Mouse (Mus musculus): ENCODE results near the gene Ssh3.
"Not testable (repeated sequence)": the region's sequence is repeated elsewhere in the genome, so short reads cannot be mapped to it uniquely, and the experiment has no call there.

Ssh3 gene

DNA sequence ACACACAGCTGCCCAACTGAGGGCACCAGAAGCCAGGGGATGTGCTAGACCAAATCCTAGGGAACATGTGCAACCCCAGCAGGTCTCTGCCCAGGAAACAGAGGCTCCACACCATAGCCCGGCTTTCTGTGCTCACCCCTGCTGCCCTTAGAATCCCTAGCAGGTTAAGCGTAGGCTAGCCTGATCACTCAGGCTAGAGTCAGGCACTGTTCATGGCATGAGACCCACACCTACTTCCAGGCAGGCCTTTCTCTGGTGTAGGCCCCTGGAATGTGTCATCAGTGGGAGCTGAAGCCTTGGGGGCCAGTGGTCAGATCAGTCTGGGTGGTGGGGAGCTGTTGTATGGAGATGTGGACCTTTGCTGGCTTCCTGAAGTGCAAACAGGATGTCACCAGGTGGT, 27.6 kb upstream of the Ssh3 start:
- DNase-seq (ENCODE audit: extremely low spot score): no peak

- no peak for DNase-seq (ENCODE audit: extremely low spot score)
Observed at GRCm38 (mm10) chr19:4295391-4295790, 26.4 kb upstream of the Ssh3 start.

GRCm38 (mm10) chr19:4294381-4295097, 25.6 kb upstream of the Ssh3 start:
- no peak for DNase-seq (ENCODE audit: extremely low spot score)

GRCm38 (mm10) chr19:4291161-4291560, 22.2 kb upstream of the Ssh3 start:
- DNase-seq (ENCODE audit: extremely low spot score): no peak

DNA sequence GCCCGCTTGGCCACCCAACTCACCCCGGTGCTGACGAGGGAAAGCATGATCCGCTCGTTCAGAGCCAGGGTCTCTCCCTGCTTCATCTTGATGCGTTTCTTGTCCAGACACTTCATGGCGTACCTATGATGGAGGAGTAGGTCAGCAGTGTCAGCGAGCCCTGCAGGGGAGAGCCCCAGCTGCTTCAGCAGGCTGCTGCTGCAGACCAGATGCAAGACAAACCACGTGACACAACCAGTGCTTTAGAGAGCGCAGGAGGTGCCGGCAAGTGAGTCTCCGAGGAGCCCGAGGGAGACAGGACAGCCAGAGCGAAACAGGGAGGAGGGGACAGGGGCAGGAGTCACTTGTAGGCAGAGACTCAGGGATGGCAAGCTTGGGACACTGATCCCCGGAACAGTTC, 21.8 kb upstream of the Ssh3 start:
- DNase-seq (ENCODE audit: extremely low spot score): no peak

DNA sequence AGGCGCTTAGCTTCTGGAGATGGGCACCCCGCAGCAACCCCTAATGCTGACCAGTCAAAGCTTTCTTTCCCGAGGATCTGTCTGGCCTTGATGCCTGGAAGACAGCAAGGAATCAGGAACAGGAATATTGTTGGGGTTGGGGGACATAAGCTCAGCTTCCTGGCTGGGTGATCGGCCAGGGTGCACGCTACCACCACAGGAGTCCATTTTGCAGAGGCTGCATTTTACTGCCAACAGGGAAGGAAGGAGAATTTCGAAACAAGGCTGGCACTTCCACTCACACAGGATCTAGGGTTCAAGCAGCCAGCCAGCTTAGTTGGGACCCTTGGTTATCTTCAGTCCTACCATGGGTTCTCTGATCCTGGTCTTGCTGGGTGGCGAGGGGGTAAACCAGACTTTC, 14.7 kb upstream of the Ssh3 start:
- DNase-seq (ENCODE audit: extremely low spot score): no peak

DNA sequence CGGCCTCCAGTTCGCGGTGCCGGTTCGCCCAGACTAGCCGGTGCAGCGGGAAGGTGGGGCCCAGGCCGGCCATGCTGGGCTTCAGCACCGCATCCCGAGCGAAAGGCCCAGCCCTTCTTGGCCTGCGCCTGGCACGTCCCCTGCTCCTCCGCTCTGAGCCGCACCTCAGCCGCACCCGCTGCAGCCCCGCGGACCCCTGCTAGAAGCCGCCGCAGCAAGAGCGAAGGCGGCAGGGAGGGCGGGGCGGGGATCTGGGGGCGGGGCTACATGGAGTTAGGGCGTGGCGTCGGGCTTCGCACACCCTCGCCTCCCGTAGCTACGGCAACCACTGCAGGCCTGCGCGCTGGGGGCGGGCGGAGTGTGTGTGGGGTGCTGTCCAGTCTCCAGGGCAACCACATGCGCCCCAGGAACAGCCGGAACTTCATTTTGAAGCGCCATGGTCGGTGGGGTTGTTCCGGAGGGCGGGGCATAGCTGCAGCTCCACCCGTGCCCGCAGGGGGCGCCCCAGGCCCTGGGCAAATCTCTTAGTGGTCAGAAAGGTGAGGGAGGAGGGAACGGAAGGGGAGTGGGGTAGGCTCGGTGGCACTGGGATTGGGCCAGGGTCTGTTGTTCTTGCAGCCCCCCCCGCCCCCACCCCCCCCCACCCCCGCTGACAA, 14.0 kb upstream of the Ssh3 start, which contains the start of gene Ankrd13d:
TSS of gene Ankrd13d (minus strand) at position 240 of the 656 bp plus-strand sequence.
- peak; percentile 92 for DNase-seq (ENCODE audit: extremely low spot score)

DNA sequence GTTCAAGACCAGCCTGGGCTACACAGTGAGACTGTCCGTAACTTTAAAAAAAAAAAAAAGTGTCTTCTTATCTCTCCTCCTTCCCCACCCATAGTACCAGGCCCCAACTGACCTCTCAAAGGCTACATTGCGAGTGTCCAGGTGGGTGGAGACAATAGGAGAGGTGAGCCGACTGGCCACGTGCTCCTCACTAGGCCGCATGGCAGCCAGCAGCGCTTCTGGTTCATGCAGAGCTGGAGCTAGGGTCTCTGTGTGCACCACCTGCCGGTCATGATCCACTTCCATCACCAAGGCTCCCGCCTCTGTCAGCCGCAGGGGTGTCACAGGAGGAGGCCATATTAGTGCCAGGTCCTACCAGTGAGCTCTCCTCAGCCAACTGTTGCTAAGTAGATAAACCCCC, 11.4 kb upstream of the Ssh3 start:
- no peak for DNase-seq (ENCODE audit: extremely low spot score)

GRCm38 (mm10) chr19:4279487-4279886, 10.5 kb upstream of the Ssh3 start:
- no peak for DNase-seq (ENCODE audit: extremely low spot score)

GRCm38 (mm10) chr19:4270972-4271371, 2.0 kb upstream of the Ssh3 start:
- no peak for DNase-seq (ENCODE audit: extremely low spot score)

GRCm38 (mm10) chr19:4270187-4270586, 1.2 kb upstream of the Ssh3 start:
- DNase-seq (ENCODE audit: extremely low spot score): no peak

DNA sequence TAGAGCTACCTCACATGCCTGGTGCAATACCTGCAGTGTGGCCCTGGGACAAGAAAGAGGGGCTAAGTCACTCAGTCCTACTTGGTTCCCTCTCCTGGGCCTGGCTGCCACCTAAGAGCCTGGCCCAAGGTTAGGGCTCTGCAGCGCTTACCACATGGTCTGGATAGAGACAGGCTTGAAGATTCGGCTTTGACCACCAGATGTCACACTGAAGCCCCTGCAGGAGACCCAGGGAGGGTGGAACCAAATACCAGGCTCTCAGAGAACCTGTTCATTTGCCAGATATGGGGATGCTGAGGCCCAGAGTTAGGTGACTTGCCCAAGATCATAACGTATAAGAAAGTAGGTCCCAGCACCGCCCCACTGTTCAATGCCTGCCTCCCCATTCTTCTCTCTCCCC, 3.0 kb downstream of the Ssh3 start:
- no peak for DNase-seq (ENCODE audit: extremely low spot score)

DNA sequence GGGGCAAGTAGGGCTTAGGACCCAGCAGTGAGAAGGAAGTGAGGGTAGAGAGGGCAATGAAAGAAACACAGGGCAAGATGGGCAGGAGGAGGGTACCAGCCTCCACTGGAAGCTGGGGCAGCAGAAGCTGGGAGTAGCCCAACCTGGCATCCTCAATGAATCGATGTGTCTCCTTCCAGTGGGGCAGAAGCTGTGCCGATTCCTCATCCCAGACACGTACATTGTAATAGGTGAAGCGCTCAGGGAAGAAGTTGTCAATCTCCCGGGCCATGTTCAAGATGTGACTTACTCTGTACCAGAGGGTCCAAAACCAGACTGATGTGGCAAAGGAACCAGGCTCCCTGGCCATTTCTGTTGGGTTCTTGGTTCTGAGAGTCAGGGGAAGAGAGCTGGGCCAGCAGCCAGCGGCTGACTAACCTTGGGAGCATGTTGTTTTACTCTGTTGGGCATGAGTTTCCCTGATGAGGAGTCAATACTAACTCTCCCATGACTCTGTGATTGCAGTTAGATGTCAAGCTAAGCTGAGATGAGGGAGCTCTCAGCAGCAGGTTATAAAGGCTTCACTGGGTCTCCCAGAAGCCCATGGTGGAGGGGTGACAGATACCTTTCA, 4.7 kb downstream of the Ssh3 start:
- DNase-seq (ENCODE audit: extremely low spot score): no peak

GRCm38 (mm10) chr19:4263702-4264101, 5.3 kb downstream of the Ssh3 start:
- DNase-seq (ENCODE audit: extremely low spot score): no peak

DNA sequence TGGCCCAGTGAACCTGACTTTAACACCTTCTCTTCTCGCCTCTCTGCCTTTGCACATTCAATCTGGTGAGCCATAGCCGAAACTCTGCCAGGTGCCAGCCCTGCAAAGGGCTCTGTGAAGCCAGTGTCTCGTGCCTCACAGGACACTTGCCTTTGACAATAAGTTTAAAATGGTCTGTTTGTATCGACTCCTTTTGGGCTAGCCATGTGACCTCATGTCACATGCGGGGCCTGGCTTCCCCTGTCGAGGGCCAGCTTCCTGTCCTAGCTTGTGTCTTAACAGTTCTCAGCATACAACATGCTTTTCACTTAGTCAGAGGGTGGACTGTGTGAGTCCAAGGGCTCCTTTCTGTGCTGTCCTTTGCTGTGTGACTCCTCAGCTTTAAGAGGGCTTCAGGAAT, 6.2 kb downstream of the Ssh3 start:
- no peak for DNase-seq (ENCODE audit: extremely low spot score)

DNA sequence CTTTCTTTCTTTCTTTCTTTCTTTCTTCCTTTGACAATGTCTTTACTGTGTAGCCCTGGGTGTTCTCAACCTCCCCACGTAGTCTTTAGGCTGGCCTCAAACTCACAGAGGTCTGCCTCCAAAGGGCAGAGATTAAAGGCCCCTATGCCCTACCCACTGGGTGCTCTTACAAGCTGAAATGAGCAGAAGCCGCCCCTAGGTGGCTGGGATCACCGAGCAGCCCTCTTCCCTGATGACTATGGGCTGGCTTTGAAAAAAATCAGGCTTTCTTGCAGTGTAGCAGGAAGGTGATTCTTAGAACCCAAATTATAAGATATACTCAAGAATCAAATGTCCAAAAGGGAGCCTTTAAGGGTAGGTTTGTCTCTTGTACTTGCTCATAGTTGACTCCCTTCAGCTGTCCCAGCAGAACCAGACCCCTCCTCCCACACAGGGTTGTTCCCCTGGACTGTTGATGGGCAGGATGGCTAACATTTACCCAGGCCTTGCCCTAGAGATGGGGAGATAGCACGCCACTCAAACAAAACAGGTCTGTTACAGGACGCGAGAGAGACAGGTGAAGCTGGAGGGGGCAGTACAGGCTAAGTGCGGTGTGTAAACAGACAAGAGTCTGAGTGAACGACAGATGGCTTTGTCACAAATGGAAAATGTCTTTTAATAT, 7.8 kb downstream of the Ssh3 start:
- DNase-seq (ENCODE audit: extremely low spot score): no peak

DNA sequence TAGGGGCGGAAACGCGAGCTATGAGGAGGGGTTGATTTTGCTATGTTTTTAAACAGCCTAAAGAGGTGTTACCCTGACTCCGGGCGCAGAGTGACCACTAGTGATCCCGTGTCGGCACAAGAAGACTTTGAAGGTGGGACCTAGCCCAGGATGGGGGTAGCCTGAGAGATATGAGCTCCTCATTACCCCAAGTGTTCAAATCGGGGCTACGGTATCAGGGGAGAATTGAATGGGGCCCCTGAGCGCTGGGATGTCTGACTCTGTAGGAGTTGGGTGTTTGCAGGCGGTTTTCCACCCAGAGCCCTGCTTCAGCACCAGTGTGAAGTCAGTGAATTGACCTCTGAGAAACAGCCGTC, 11.1 kb downstream of the Ssh3 start:
- no peak for DNase-seq (ENCODE audit: extremely low spot score)

DNA sequence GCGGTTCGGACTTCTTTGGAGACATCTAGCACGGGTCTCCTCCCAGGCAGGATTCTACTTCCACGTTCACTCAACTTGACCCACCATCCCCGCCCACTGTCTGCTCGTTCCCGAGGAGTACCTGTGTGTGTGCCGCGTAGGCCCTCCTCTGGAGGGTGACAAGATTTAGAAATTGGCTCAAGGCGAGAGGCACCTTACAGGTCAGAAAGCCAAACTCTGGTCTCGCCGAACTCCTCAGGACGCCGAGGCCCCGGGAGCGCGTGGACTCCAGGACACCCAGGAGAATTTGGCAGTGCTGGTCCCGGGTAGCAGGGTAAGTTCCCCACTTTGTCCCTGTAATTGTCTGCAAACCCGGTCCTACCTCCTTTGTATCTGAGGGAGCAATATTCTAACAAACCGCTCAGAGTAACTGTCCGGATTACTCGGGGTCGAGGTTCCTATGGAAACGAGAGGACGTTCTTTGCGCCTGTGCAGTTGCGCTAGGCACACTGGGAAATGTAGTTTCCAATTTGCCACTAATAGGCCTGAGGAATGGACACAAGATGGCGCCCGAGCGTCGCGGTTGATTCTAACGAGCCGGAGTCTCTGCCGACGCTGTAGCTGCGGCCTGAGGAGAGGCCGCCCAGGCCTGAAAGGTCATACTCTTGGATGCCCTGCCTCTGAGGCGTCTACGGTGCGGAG, 11.6 kb downstream of the Ssh3 start:
- DNase-seq (ENCODE audit: extremely low spot score): peak; percentile 90

- no peak for DNase-seq (ENCODE audit: extremely low spot score)
Observed at GRCm38 (mm10) chr19:4255583-4256162, 13.3 kb downstream of the Ssh3 start.

- no peak for DNase-seq (ENCODE audit: extremely low spot score)
Observed at GRCm38 (mm10) chr19:4254230-4254629, 14.8 kb downstream of the Ssh3 start.

GRCm38 (mm10) chr19:4248683-4249082, 20.3 kb downstream of the Ssh3 start:
- DNase-seq (ENCODE audit: extremely low spot score): not testable (repeated sequence)

- DNase-seq (ENCODE audit: extremely low spot score): no peak
Observed at GRCm38 (mm10) chr19:4247010-4247409, 22.0 kb downstream of the Ssh3 start.

Data from embryo, embryonic 9.5 days (tissue).